Mouse (Mus musculus): ENCODE data around the gene 1700001P01Rik. TPM values are rescaled to one million over a fixed set of nuclear protein-coding genes. Genes with fewer than 3 reads are reported as not detected.

Gene 1700001P01Rik
- polyA plus RNA-seq (2012; ENCODE audit: low replicate concordance): 1.4 TPM in 1 of 2 replicates, not detected in the other

DNA sequence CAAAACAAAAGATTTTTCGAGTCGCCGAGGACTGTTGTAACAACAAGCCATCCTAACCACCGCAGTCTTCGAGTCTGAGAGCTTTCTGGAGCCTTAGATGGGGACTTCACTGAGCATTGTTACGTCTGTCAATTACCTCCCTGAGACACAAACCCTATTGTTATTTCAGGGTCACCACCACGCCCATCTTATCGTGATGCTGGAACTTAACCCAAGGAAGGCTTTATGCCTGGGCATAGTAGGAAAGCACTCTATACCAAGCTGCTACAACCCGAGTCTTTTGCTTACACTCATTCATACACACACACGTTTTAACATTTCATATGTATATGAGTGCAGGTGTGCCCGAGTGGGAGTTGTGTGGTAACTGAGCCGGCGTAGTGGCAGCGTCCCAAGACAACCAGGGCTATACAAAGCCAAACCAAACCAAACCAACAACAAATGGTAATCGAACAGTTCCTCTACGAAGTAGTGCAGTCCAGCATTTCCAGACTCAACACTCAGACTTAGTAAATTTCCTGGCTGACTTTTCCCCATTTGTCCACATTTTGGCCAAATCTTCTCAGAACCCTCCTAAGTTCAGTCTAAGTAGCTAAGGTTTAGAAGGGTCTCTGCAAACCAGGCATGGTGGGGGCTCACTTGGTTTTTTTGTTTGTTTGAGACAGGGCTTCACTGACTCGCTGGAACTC, at the start of gene 1700001P01Rik:
TSS of gene 1700001P01Rik (minus strand) at position 111 of the 689 bp plus-strand sequence.

GRCm38 (mm10) chr11:97798782-97799145, 23.0 kb upstream of the 1700001P01Rik start, which contains the start of gene Lasp1:
TSS of gene Lasp1 (plus strand) at chr11:97799000.

GRCm38 (mm10) chr11:97781832-97782563, 6.3 kb upstream of the 1700001P01Rik start, which contains the start of gene Rpl23:
TSS of gene Rpl23 (minus strand) at chr11:97782437.

DNA sequence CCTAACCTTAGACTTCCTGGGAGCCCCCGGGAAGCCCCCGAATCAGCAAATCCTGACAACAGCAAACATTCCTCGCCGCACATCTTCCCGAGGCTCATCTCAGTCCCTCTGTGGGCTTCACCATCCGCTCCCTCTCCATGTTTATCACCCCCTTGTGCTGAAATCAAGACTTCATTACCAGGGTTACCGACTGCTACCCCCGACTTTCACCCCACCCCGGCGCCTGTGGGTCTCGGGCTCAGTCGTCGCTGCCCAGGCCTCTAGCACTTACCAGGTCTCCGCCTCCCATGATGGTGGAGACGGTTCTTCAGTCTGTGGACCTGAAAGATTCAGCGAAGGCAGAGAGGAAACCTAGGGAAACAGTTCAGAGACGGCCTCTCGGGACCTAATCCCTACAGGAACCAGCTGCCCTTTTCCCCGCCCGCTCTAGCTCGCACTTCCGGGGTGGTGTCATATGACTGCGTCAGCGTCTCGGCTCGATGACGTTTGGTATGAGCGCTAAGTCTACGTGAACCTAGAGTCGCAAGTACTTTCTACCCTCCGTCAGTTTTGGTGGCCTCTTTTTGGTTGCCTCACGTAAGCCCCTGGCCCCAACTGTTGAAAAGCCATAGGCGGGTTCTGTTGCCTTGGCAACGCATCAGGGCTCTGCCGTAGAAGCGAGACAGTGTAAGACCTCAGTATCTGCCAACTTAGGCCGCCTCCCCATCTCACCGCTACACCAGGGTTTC, 9.4 kb downstream of the 1700001P01Rik start, which contains the start of gene Cwc25:
TSS of gene Cwc25 (minus strand) at position 403 of the 728 bp plus-strand sequence.

DNA sequence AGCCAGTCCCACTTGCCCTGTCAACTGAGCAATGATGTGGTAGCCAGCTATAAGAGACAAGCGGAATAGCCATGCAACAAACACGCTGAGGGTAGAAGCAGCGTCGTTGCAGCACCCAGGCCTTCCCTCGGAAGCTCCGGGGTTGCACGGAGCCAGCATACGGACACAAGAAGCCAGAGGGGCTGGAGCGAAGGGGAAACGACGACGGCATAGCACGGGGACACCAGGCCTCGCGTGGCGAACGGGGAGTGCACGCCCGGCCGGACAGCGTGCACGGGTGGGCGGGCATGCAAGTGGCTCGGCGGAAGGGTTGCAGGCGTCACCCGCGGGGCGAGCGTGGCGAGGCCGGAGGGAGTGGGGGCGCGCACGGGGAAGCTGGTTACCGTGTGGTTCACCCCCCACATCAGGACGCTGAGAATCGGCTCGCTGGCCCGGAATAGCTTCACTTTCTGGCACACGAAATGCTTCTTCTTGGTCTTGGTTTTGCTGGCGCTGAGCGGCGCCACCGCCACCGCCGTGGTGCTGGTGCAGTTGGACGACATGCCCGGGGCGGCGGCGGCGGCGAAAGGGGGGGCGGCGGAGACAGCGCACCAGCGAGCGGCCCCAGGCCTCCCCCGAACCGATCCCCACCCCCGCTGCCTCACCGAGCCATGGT, 31.5 kb downstream of the 1700001P01Rik start, which contains the start of gene Pip4k2b:
TSS of gene Pip4k2b (minus strand) at position 642 of the 655 bp plus-strand sequence.

Other genes with a start within 250 kb of the 1700001P01Rik start
- 0.05 and 0.17 TPM in 2 replicates for gene Srcin1, start 199.7 kb downstream of the 1700001P01Rik start, polyA plus RNA-seq (2012; ENCODE audit: low replicate concordance)
- 14.7 and 27.2 TPM in 2 replicates for gene Epop, start 146.2 kb downstream of the 1700001P01Rik start, polyA plus RNA-seq (2012; ENCODE audit: low replicate concordance)
- 51.6 and 57.1 TPM in 2 replicates for gene Mllt6, start 112.5 kb downstream of the 1700001P01Rik start, polyA plus RNA-seq (2012; ENCODE audit: low replicate concordance)
- gene Cisd3, start 90.1 kb downstream of the 1700001P01Rik start, polyA plus RNA-seq (2012; ENCODE audit: low replicate concordance): 1.3 TPM in 1 of 2 replicates, not detected in the other
- 11.3 and 21.5 TPM in 2 replicates for gene Pcgf2, start 75.4 kb downstream of the 1700001P01Rik start, polyA plus RNA-seq (2012; ENCODE audit: low replicate concordance)
- gene Psmb3, start 72.5 kb downstream of the 1700001P01Rik start, polyA plus RNA-seq (2012; ENCODE audit: low replicate concordance): 19.4 and 136 TPM in 2 replicates
- 22.9 and 26.5 TPM in 2 replicates for gene Pip4k2b, start 31.2 kb downstream of the 1700001P01Rik start, polyA plus RNA-seq (2012; ENCODE audit: low replicate concordance)
- gene Cwc25, start 9.4 kb downstream of the 1700001P01Rik start, polyA plus RNA-seq (2012; ENCODE audit: low replicate concordance): 9.5 and 15.2 TPM in 2 replicates
- gene Rpl23, start 6.5 kb upstream of the 1700001P01Rik start, polyA plus RNA-seq (2012; ENCODE audit: low replicate concordance): 28.5 and 58.3 TPM in 2 replicates
- gene Lasp1, start 23.1 kb upstream of the 1700001P01Rik start, polyA plus RNA-seq (2012; ENCODE audit: low replicate concordance): 26.1 and 92.3 TPM in 2 replicates
- 0.34 TPM in 1 of 2 replicates, not detected in the other for gene B230217C12Rik, start 64.9 kb upstream of the 1700001P01Rik start, polyA plus RNA-seq (2012; ENCODE audit: low replicate concordance)
- not detected in 2 replicates for gene Fbxo47, start 108.2 kb upstream of the 1700001P01Rik start, polyA plus RNA-seq (2012; ENCODE audit: low replicate concordance)
- gene Plxdc1, start 210.5 kb upstream of the 1700001P01Rik start, polyA plus RNA-seq (2012; ENCODE audit: low replicate concordance): 1.2 and 1.7 TPM in 2 replicates
- gene Arl5c, start 220.3 kb upstream of the 1700001P01Rik start, polyA plus RNA-seq (2012; ENCODE audit: low replicate concordance): 2.2 and 3.6 TPM in 2 replicates
- 2.1 and 2.2 TPM in 2 replicates for gene Cacnb1, start 247.1 kb upstream of the 1700001P01Rik start, polyA plus RNA-seq (2012; ENCODE audit: low replicate concordance)